Mouse (Mus musculus): Measurements from ENCODE around the gene Adam10.

- TF ChIP-seq POLR2A (IDR thresholded peaks at IDR 0.05; ENCODE audit: borderline replicate concordance, low read depth, low read length) (no peak), CTCF (IDR thresholded peaks at IDR 0.05; ENCODE audit: low read depth, low read length) (no peak)
These were observed 123.0 kb downstream of the Adam10 start for GRCm38 (mm10) chr9:70801761-70802160.
